Mouse (Mus musculus): Measurements from ENCODE around the gene Fos. TPM values are rescaled to one million over a fixed set of nuclear protein-coding genes. Genes with fewer than 3 reads are reported as not detected.

The Fos gene
- polyA plus RNA-seq, 1 experiment from 2014 or later: 33.8 TPM

DNA sequence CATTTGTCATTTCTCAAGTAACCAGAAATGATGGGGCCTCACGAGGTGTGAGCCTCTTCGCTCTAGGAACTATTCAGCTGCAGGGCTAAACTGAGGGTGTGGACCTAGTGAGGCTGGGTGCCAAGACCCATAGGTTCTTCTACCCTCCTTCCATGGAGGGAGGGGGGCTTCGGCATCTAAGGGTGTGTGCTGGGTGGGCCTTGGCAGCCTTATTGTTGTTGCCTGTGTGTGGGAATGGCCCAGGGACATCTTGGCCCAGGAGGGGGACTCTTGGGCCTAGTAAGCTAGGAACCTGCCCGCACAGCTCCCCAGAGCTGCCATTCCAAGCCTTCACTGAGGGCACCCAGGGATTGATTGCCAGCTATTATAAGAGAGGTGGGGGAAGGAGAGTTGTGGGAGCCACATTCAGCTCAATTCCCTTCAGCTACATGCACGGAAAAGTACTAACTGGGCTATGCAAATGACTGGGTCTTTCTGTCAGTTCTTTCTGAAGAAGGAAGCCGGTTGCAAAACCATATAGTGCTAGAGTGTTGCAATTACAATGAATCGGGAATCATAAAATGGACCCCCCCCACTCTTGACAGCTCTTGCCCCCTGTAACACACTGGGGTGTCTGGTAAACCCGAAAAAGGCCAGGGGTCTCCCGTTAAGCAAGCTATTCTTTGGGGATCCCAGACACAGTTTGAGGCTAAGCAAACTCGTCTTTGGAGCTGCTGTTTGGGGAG lies 16.6 kb downstream of the Fos start:
- H3K9me3 ChIP-seq (ENCODE audit: low read length): no peaks in the 10 kb centered on the region
- H3K27ac ChIP-seq (ENCODE audit: low read length): peak overlapping the region; percentile 9; the same call in 1 of the 2 replicates
- WGBS: 66% methylated on average over 10 of the region's 10 CpGs
- H3K4me1 ChIP-seq (ENCODE audit: insufficient read depth, low read depth, low read length): peaks cover 10% of the 10 kb centered on the region; the same call in 1 of the 2 replicates
- ATAC-seq: no peak
- no peak overlapping the region for H3K4me3 ChIP-seq (ENCODE audit: low read depth, low read length)
- TF ChIP-seq EP300 (IDR thresholded peaks at IDR 0.05): no peak
- no peak for TF ChIP-seq CTCF (IDR thresholded peaks at IDR 0.05)
- H3K36me3 ChIP-seq (ENCODE audit: insufficient read depth, low read length): no peaks in the 10 kb centered on the region
- no peaks in the 10 kb centered on the region for H3K27me3 ChIP-seq (replicated peaks; ENCODE audit: insufficient read depth, low read length)
- H3K4me2 ChIP-seq (replicated peaks; ENCODE audit: low read depth, low read length): no peak overlapping the region
- peak; percentile 59 for DNase-seq (ENCODE audit: low spot score)
- no peak overlapping the region for H3K9ac ChIP-seq (replicated peaks; ENCODE audit: low read depth)

DNA sequence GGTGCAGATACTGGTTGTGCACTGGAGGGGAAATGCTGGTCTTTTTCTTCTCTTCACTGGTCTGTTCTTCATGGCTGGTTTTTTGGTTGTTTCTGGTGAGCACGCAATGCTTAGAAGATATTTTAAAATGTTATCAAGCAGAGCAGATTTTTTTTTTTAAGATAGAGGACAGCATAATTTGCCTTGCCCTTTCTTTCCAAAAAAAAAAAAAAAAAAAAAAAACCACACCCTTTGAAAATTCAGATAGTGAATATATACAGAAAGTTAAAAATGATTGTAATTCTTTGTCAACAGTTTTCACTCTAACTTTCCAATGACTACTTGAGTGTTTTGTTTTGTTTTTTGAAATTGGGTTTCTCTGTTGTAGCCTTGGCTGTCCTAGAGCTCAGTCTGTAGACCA lies 17.3 kb downstream of the Fos start:
- H3K36me3 ChIP-seq (ENCODE audit: insufficient read depth, low read length): no peaks in the 10 kb centered on the region
- H3K9ac ChIP-seq (replicated peaks; ENCODE audit: low read depth): no peak overlapping the region
- H3K4me3 ChIP-seq (ENCODE audit: low read depth, low read length): no peak overlapping the region
- H3K9me3 ChIP-seq (ENCODE audit: low read length): no peaks in the 10 kb centered on the region
- H3K4me2 ChIP-seq (replicated peaks; ENCODE audit: low read depth, low read length): no peak overlapping the region
- WGBS: 69% methylated on average over 1 of the region's 1 CpGs
- ATAC-seq: no peak
- no peak overlapping the region for H3K27ac ChIP-seq (ENCODE audit: low read length)
- no peaks in the 10 kb centered on the region for H3K27me3 ChIP-seq (replicated peaks; ENCODE audit: insufficient read depth, low read length)
- peaks cover 10% of the 10 kb centered on the region; the same call in 1 of the 2 replicates for H3K4me1 ChIP-seq (ENCODE audit: insufficient read depth, low read depth, low read length)
- TF ChIP-seq EP300 (IDR thresholded peaks at IDR 0.05) (no peak), CTCF (IDR thresholded peaks at IDR 0.05) (no peak)
- no peak for DNase-seq (ENCODE audit: low spot score)

DNA sequence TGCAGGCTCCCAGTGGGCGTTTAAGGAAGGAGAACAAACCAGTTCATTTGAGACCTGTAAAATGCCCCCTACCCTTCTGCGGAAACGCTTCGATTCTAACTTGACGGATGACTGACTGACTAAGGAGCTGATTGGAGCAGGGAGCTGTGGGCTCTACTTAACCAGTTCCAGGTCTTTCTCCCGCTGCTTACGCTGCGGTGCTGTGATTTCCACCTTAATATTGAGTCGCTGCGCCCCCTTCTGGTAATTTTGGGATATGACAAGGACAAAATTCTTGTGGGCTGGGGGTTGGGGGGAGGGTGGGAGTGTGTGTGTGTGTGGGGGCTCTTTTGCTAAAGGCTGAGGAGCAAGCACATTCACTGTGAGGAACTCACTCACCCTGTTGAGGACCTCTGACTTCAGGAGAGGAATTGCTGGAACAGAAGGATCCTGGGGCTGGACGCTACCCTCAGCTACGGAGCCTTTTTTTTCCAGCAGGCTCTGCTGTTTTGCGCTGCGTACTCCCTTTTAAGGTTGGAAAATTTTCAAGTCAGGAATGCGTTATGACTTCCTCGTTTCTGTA lies 18.5 kb downstream of the Fos start:
- 14% methylated on average over 16 of the region's 16 CpGs for WGBS
- ATAC-seq (peak; percentile 61), DNase-seq (ENCODE audit: low spot score) (peak; percentile 89)
- peaks cover 6% of the 10 kb centered on the region; the same call in 1 of the 2 replicates for H3K4me1 ChIP-seq (ENCODE audit: insufficient read depth, low read depth, low read length)
- H3K4me3 ChIP-seq (ENCODE audit: low read depth, low read length): no peak overlapping the region
- H3K27me3 ChIP-seq (replicated peaks; ENCODE audit: insufficient read depth, low read length): no peaks in the 10 kb centered on the region
- no peaks in the 10 kb centered on the region for H3K9me3 ChIP-seq (ENCODE audit: low read length)
- no peak overlapping the region for H3K27ac ChIP-seq (ENCODE audit: low read length)
- no peak overlapping the region; the same call in 1 of the 2 replicates for H3K4me2 ChIP-seq (replicated peaks; ENCODE audit: low read depth, low read length)
- H3K36me3 ChIP-seq (ENCODE audit: insufficient read depth, low read length): no peaks in the 10 kb centered on the region
- H3K9ac ChIP-seq (replicated peaks; ENCODE audit: low read depth): no peak overlapping the region
- no peak for TF ChIP-seq EP300 (IDR thresholded peaks at IDR 0.05)
- TF ChIP-seq CTCF (IDR thresholded peaks at IDR 0.05): peak; percentile 80

DNA sequence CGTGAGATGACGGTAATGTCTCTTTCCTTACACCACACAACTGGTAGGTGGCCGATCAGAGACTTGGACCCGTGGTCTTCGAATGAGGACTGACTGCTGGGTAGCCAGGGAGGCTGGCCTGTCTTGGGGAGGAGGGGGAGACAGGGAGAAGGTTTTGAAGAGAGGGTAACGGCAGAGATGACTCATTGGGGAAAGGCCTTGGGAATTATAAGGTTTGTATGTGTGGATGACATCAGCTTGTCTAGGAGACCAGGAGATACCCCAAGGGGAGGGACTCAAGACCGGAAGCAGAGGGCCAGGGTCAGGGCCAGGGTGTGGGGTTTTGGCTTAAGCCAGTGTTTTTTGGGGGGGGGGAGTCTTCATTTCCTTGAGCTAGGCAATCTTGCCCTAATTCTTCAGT lies 22.6 kb downstream of the Fos start:
- no peak overlapping the region for H3K4me3 ChIP-seq (ENCODE audit: low read depth, low read length)
- H3K4me1 ChIP-seq (ENCODE audit: insufficient read depth, low read depth, low read length): no peaks in the 10 kb centered on the region
- no peak overlapping the region for H3K27ac ChIP-seq (ENCODE audit: low read length)
- no peak for ATAC-seq
- H3K9ac ChIP-seq (replicated peaks; ENCODE audit: low read depth): no peak overlapping the region
- no peaks in the 10 kb centered on the region for H3K9me3 ChIP-seq (ENCODE audit: low read length)
- WGBS: 75% methylated on average over 7 of the region's 7 CpGs
- H3K36me3 ChIP-seq (ENCODE audit: insufficient read depth, low read length): no peaks in the 10 kb centered on the region
- H3K4me2 ChIP-seq (replicated peaks; ENCODE audit: low read depth, low read length): no peak overlapping the region
- DNase-seq (ENCODE audit: low spot score): peak; percentile 19
- H3K27me3 ChIP-seq (replicated peaks; ENCODE audit: insufficient read depth, low read length): no peaks in the 10 kb centered on the region
- TF ChIP-seq CTCF (IDR thresholded peaks at IDR 0.05) (no peak), EP300 (IDR thresholded peaks at IDR 0.05) (no peak)

DNA sequence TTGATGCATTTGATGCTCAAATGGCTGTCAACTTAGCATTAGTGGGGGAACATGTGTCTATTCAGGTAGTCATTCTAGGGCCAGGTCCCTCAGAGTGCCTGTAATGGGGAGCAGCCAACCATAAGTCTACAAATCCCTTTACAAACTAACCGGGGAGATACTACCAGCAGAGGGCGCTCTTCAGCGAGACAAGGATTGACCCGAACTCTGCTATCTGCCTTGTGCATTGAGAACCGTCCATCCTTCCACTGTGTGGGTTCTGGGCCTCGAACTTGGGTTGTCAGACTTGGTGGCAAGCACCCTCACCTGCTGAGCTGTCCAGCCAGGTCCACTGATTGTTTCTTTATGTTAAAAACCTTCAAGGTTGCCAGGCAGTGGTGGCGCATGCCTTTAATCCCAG lies 23.1 kb downstream of the Fos start:
- Histone ChIP-seq H3K27ac (ENCODE audit: low read length) (no peak overlapping the region), H3K36me3 (ENCODE audit: insufficient read depth, low read length) (no peaks in the 10 kb centered on the region), H3K4me3 (ENCODE audit: low read depth, low read length) (no peak overlapping the region), H3K9ac (replicated peaks; ENCODE audit: low read depth) (no peak overlapping the region), H3K9me3 (ENCODE audit: low read length) (0 out of 2 replicates have a peak, but pooled peaks cover 4% of the 10 kb centered on the region), H3K27me3 (replicated peaks; ENCODE audit: insufficient read depth, low read length) (no peaks in the 10 kb centered on the region), H3K4me2 (replicated peaks; ENCODE audit: low read depth, low read length) (no peak overlapping the region), H3K4me1 (ENCODE audit: insufficient read depth, low read depth, low read length) (no peaks in the 10 kb centered on the region)
- WGBS: 17% methylated on average over 7 of the region's 7 CpGs
- ATAC-seq (peak; percentile 17; the same call in 1 of the 2 replicates), DNase-seq (ENCODE audit: low spot score) (peak; percentile 81)
- TF ChIP-seq CTCF (IDR thresholded peaks at IDR 0.05): peak; percentile 86
- TF ChIP-seq EP300 (IDR thresholded peaks at IDR 0.05): no peak

DNA sequence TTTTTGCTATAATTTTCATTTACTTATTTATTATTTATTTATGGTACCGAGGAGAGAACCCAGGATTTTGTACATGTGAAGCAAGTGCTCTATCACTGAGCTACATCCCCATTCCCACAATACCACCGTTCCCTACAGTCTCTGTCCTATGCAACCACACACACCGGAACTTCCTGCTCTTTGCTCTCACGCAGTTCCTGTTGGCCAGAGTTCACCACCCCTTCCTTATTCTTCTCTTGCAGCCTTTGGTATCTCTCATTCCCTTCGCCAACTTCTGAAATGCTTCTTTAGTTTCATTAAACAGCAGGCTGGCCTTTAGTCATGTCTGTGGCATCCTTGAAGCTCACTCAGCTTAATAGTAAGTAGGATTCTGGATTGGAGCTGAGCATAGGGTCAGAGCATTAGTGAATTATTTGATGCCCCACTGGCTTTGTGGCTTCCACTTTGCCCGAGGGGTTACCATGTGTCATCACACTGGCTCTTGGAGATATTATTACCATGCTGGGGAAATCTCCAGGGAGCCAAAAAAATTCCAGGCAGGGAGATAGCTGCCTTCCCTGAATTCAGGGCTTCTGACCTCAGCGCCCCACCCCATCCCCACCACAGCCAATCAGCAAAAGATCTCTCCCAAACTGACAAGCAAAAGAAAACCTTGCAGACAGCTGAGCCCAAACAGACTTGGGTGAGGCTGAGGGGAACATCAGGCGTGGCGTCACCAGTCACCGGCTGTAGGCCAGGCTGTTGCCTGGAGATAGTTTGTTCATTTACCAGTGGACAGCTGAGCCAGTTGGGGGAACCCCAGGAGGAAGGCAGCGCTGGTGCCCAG lies 23.8 kb downstream of the Fos start:
- Histone ChIP-seq H3K9ac (replicated peaks; ENCODE audit: low read depth) (no peak overlapping the region), H3K4me3 (ENCODE audit: low read depth, low read length) (no peak overlapping the region), H3K4me2 (replicated peaks; ENCODE audit: low read depth, low read length) (no peak overlapping the region), H3K27ac (ENCODE audit: low read length) (peak overlapping the region; percentile 33; the same call in 1 of the 2 replicates), H3K9me3 (ENCODE audit: low read length) (0 out of 2 replicates have a peak, but pooled peaks cover 6% of the 10 kb centered on the region), H3K36me3 (ENCODE audit: insufficient read depth, low read length) (no peaks in the 10 kb centered on the region), H3K27me3 (replicated peaks; ENCODE audit: insufficient read depth, low read length) (no peaks in the 10 kb centered on the region), H3K4me1 (ENCODE audit: insufficient read depth, low read depth, low read length) (no peaks in the 10 kb centered on the region)
- 49% methylated on average over 11 of the region's 11 CpGs for WGBS
- ATAC-seq (peak; percentile 87), DNase-seq (ENCODE audit: low spot score) (peak; percentile 82)
- no peak for TF ChIP-seq EP300 (IDR thresholded peaks at IDR 0.05)
